Mouse (Mus musculus): ENCODE data around the gene Gatad2a.
A peak's percentile ranks its signal among the peaks of the same experiment; 100 is the strongest.
"Not testable (repeated sequence)": the region's sequence is repeated elsewhere in the genome, so short reads cannot be mapped to it uniquely, and the experiment has no call there.

Gatad2a gene

DNA sequence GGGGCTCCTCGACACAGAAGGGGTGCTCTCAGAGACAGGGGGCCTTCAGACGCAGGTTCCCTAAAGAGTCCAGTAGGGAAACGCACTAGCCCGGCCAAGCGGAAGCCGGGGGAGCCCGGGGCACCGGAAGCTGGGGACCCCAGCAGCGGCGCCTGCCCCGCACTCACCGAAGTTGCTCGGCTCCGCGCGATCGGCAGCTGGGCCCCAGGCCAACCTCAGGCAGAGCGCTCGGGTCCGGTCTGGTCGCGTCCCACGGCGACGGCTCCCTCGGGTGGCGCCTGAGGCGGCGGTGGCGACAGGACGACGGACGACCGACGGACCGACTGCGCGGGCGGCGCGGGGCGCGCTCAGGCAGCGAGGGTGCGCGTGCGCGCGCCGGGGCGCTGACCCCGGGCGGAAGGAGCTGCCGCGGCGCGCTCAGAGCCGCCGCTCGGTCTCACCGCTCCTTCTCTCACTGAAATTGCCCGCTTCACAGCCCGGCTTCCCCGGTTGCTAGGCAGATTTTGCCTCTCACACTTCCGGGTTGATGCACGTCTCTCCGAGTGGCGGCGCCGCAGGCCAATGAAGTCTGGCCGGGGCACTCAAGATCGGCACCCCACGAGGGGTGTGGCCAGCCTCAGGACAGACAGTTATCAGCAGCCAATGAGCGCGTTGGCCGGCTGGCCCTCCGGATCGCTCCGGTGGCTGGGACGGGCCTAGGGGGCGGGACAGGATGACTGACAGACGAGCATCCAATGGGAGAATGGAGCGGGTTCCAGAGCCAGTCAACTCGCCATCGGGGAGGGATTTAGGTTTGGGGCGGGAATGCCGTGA lies at the start of gene Gatad2a:
Gatad2a (minus strand) TSS at position 609 of the 813 bp plus-strand sequence.
- no peaks in the 10 kb centered on the region for H3K36me3 ChIP-seq (ENCODE audit: control insufficient read depth, insufficient read depth, low read length, poor library complexity, severe bottlenecking)
- H3K27me3 ChIP-seq (ENCODE audit: control insufficient read depth, insufficient read depth, low read length, poor library complexity, severe bottlenecking), result no peaks in the 10 kb centered on the region
- peak; percentile 100 for DNase-seq (ENCODE audit: low read depth, low spot score)

- Histone ChIP-seq H3K36me3 (ENCODE audit: control insufficient read depth, insufficient read depth, low read length, poor library complexity, severe bottlenecking) (no peaks in the 10 kb centered on the region), H3K27me3 (ENCODE audit: control insufficient read depth, insufficient read depth, low read length, poor library complexity, severe bottlenecking) (no peaks in the 10 kb centered on the region)
- DNase-seq (ENCODE audit: low read depth, low spot score), result no peak
Measured at GRCm38 (mm10) chr8:70043996-70044395, 47.8 kb upstream of the Gatad2a start.

DNA sequence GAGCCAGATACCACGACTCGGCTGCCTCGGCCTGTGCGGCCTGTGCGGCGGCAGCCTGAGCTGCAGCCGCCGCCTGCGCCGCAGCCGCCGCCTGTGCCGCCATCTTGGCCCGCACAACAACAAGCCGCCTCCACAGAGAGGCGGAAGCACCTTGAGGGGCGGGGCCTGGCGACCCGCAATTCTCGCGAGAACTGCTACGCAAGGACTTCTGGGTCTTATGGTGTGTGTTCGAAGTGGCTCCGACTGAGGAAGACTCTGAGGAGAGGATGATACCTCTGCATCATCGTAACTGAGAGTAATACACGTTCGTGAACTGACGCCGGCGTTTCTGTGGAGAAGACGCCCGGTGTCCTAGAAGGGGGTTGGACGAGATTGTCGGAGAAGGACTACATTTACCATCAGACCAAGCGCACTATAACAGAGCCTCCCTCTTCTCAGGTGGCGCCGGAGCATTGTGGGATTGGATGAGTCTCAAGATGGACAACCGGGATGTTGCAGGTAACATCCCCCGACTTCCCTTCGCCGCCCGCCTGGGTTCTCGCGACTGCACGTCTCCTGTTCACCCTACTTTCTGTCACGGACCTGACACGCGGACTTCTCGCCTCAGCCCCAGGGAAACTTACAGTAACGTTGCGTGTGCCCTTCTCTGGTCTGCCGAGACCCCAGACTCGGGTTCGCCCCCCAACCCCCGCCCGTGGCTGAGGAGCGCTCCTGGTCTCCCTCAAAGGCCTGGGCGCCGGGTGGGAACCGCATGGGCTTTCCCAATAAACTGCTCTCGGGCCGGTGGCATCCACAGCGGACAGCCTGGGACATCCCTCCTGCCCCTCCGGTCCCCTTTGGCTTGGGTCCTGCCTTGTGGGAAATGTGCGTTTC lies 46.6 kb upstream of the Gatad2a start, which contains the start of the genes Mau2 and Sugp1:
Mau2 (minus strand) TSS at position 152 of the 873 bp plus-strand sequence.
Sugp1 (plus strand) TSS at position 231 of the 873 bp plus-strand sequence.
- peak; percentile 98 for DNase-seq (ENCODE audit: low read depth, low spot score)
- Histone ChIP-seq H3K36me3 (ENCODE audit: control insufficient read depth, insufficient read depth, low read length, poor library complexity, severe bottlenecking) (no peaks in the 10 kb centered on the region; the same call in 1 of the 2 replicates), H3K27me3 (ENCODE audit: control insufficient read depth, insufficient read depth, low read length, poor library complexity, severe bottlenecking) (no peaks in the 10 kb centered on the region)

DNA sequence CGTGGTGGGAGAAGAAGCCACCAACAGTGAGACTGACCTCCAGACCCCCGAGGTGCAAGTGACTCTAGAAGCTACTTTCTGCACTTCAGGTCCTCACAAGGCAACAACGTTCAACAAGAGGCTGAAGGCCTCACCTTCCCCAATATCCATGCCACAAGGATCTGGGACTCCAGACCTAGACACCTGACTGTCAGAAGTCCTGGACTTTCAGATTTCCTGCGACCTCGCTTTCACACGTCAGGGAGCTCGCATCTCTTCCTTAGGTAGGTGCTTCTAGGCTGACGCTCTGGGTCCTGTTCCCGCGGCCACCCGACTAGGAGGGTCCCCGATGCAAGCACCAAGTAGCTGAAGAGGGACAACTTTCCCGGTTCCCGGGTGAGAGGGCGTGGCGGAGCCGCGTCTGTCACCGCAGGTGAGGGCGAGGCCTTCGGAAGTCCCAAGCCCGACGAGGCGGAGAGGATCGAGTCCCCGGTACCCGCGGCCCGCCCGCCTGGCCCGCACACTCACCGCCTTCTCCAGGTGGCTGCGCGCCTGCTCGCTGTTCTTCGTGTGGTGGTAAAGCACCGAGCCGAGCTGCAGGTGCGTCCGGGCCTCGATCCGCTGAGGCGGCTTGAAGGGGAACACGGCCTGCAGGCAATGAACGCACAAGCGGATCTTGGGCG lies 45.8 kb upstream of the Gatad2a start:
- no peaks in the 10 kb centered on the region for H3K27me3 ChIP-seq (ENCODE audit: control insufficient read depth, insufficient read depth, low read length, poor library complexity, severe bottlenecking)
- DNase-seq (ENCODE audit: low read depth, low spot score), result no peak
- H3K36me3 ChIP-seq (ENCODE audit: control insufficient read depth, insufficient read depth, low read length, poor library complexity, severe bottlenecking), result no peaks in the 10 kb centered on the region; the same call in 1 of the 2 replicates

- Histone ChIP-seq H3K36me3 (ENCODE audit: control insufficient read depth, insufficient read depth, low read length, poor library complexity, severe bottlenecking) (no peaks in the 10 kb centered on the region; the same call in 1 of the 2 replicates), H3K27me3 (ENCODE audit: control insufficient read depth, insufficient read depth, low read length, poor library complexity, severe bottlenecking) (no peaks in the 10 kb centered on the region)
- no peak for DNase-seq (ENCODE audit: low read depth, low spot score)
Measured at GRCm38 (mm10) chr8:70037994-70038393, 41.8 kb upstream of the Gatad2a start.

DNA sequence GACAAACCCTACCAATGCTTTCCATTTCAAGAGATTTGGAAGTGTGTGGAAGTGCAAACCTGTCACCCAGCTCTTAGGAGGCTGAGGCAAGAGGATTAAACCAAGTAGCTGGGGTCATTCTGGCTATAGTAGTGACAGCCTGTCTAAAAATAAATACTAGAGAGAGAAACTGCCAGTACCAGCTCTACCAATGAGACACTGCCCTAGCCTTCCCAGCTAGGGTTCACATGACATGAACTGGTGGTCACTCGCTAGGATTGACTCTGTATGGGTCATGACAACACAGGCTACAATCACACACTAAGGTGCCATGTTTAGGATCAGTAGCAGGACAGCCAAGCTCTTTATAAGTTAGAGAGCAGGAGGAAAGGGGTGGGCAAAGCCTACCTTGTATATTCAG lies 34.1 kb upstream of the Gatad2a start:
- no peak for DNase-seq (ENCODE audit: low read depth, low spot score)
- Histone ChIP-seq H3K36me3 (ENCODE audit: control insufficient read depth, insufficient read depth, low read length, poor library complexity, severe bottlenecking) (peaks cover 6% of the 10 kb centered on the region; the same call in 1 of the 2 replicates), H3K27me3 (ENCODE audit: control insufficient read depth, insufficient read depth, low read length, poor library complexity, severe bottlenecking) (no peaks in the 10 kb centered on the region)

GRCm38 (mm10) chr8:70026151-70026550 lies 30.0 kb upstream of the Gatad2a start:
- DNase-seq (ENCODE audit: low read depth, low spot score), result no peak
- no peaks in the 10 kb centered on the region for H3K27me3 ChIP-seq (ENCODE audit: control insufficient read depth, insufficient read depth, low read length, poor library complexity, severe bottlenecking)

DNA sequence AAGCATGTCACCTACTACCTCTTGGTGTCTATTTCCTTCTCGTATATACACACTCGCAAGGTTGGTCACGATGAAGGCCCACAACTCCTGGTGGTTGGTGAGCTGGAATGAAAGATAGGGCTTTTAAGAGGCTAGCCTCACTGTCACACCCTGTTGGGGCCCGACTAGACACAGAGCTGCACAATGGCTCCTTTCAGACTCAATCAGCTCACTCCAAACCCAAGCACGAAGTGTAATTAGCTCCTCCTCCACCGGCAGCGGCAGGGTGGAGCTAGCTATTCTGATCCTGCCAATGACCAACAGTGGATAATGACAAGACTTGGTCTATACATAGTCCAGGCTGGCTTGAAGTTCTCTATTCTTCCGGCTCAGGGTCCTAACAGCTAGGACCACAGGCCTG lies 27.4 kb upstream of the Gatad2a start:
- Histone ChIP-seq H3K36me3 (ENCODE audit: control insufficient read depth, insufficient read depth, low read length, poor library complexity, severe bottlenecking) (peaks cover 17% of the 10 kb centered on the region), H3K27me3 (ENCODE audit: control insufficient read depth, insufficient read depth, low read length, poor library complexity, severe bottlenecking) (no peaks in the 10 kb centered on the region)
- no peak for DNase-seq (ENCODE audit: low read depth, low spot score)

More at GRCm38 (mm10) chr8:70026151-70026550, 30.0 kb upstream of the Gatad2a start:
- peaks cover 15% of the 10 kb centered on the region; the same call in 1 of the 2 replicates for H3K36me3 ChIP-seq (ENCODE audit: control insufficient read depth, insufficient read depth, low read length, poor library complexity, severe bottlenecking)

DNA sequence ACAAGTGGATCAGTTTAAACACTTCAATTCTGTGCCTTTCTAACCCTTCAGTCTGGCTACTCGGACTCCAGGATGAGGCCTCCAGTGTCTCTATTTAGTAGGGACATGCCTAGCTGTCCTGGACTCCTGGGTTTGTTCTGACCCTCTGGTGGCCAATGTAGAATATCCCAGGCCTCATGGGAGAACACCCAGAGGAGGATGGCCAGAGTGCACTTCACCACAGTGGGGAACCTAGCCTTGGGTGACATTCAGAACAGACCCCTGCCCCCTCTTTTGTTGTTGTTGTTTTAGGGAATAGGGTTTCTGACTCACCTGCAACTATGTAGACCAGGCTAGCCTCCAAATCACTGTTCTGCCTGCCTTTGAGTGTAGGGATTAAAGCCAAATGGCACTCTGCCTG lies 18.8 kb upstream of the Gatad2a start:
- no peak for DNase-seq (ENCODE audit: low read depth, low spot score)
- Histone ChIP-seq H3K36me3 (ENCODE audit: control insufficient read depth, insufficient read depth, low read length, poor library complexity, severe bottlenecking) (peaks cover 3% of the 10 kb centered on the region), H3K27me3 (ENCODE audit: control insufficient read depth, insufficient read depth, low read length, poor library complexity, severe bottlenecking) (no peaks in the 10 kb centered on the region)

DNA sequence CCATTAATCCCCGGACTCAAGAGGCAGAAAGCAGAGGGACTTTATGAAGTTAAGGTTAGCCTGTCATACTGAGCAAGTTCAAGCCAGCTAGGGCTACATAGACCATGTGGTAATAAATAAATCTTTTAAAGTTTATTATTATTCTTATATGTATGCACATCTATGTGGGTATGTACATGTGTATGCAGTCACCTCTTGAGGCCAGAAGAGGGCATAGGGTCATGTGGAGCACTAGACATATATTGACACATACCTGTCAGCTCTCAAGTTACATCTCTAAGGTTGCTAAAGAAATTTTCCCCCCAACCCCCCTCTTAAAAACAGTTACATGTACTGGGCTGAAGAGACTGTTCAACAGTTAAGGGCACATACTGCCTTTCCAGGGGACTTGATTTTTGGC lies 16.6 kb upstream of the Gatad2a start:
- no peaks in the 10 kb centered on the region for H3K27me3 ChIP-seq (ENCODE audit: control insufficient read depth, insufficient read depth, low read length, poor library complexity, severe bottlenecking)
- H3K36me3 ChIP-seq (ENCODE audit: control insufficient read depth, insufficient read depth, low read length, poor library complexity, severe bottlenecking), result no peaks in the 10 kb centered on the region
- DNase-seq (ENCODE audit: low read depth, low spot score), result peak; percentile 34

DNA sequence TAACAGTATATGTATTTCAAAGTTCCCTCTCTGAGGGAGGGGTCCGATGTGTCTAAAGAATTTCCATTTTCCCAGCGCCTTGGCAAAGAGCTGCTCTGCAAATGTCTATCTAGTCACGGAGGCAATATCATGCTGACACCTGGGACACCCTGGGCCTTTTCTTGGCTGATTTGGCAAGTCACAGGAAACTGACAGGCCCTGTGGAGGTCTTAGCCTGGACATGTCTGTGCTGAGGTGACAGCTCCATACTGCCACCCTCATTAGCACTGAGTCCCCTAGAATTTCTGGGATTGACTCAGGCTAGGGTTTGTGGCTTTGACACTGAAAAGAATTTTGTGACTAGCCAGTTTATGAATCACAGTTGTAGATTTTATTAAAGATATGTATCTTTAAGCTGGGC lies 16.2 kb upstream of the Gatad2a start:
- DNase-seq (ENCODE audit: low read depth, low spot score), result no peak
- Histone ChIP-seq H3K36me3 (ENCODE audit: control insufficient read depth, insufficient read depth, low read length, poor library complexity, severe bottlenecking) (no peaks in the 10 kb centered on the region), H3K27me3 (ENCODE audit: control insufficient read depth, insufficient read depth, low read length, poor library complexity, severe bottlenecking) (no peaks in the 10 kb centered on the region)

GRCm38 (mm10) chr8:70010796-70011195 lies 14.6 kb upstream of the Gatad2a start:
- not testable (repeated sequence) for H3K27me3 ChIP-seq (ENCODE audit: control insufficient read depth, insufficient read depth, low read length, poor library complexity, severe bottlenecking); H3K36me3 ChIP-seq (ENCODE audit: control insufficient read depth, insufficient read depth, low read length, poor library complexity, severe bottlenecking); DNase-seq (ENCODE audit: low read depth, low spot score)

- Histone ChIP-seq H3K36me3 (ENCODE audit: control insufficient read depth, insufficient read depth, low read length, poor library complexity, severe bottlenecking) (no peaks in the 10 kb centered on the region), H3K27me3 (ENCODE audit: control insufficient read depth, insufficient read depth, low read length, poor library complexity, severe bottlenecking) (no peaks in the 10 kb centered on the region)
- no peak for DNase-seq (ENCODE audit: low read depth, low spot score)
Measured at GRCm38 (mm10) chr8:70005178-70005577, 9.0 kb upstream of the Gatad2a start.

DNA sequence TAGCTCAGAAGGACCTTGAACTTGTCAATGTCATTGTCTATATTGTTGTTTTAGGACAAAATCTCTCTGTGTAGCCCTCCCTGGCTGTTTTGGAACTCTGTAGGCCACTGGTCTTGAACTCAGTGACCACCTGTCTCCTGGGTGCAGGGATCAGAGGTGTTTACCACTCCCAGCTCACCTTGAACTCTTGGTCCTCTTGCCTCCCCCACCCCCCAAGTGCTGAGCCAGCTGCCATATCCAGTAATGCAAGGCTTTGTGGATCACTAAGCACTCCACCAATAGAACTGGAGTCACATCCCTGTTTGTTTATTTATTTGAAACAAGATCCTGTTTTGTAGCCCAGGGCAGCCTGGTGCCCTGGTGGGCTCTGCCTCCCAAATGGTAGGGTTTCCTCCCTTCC lies 8.2 kb upstream of the Gatad2a start:
- no peak for DNase-seq (ENCODE audit: low read depth, low spot score)
- H3K27me3 ChIP-seq (ENCODE audit: control insufficient read depth, insufficient read depth, low read length, poor library complexity, severe bottlenecking), result no peaks in the 10 kb centered on the region
- no peaks in the 10 kb centered on the region for H3K36me3 ChIP-seq (ENCODE audit: control insufficient read depth, insufficient read depth, low read length, poor library complexity, severe bottlenecking)

Data from splenic B cell, adult 2 months (primary cell).